Mouse (Mus musculus) adrenal gland, postnatal 14 days (tissue): ENCODE measurements at regions not wholly inside any gene's neighbourhood (a gene's known extent, or its start where the extent isn't known, plus 50 kb on each side); places are given as distances from the start of the nearest gene placed in this dataset.

ENCODE experiments used
- DNase-seq: peaks from one replicate; pipeline ENCODE4 v3.0.0; 2021; ENCODE audit warnings: mixed read lengths

DNA sequence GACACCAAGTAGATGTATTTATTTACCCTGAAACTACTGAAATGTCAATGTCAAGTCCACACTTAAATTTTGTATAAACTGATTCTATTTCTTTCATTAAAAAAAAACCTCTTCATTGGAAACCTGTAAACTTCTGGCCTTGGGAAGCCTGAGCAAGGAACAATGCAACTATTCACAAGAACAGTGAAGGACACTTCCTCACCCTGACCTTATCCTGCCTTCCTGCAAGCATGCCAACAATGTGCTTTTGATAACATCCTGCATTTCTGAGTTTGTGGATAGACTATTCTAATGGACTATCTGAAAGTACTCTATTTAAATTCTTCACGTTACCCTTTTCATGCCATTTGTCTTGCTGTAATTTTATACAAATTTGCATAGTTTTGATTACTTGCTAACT is 53.1 kb upstream of the Nabp1 start:
- DNase-seq, result peak; percentile 37

DNA sequence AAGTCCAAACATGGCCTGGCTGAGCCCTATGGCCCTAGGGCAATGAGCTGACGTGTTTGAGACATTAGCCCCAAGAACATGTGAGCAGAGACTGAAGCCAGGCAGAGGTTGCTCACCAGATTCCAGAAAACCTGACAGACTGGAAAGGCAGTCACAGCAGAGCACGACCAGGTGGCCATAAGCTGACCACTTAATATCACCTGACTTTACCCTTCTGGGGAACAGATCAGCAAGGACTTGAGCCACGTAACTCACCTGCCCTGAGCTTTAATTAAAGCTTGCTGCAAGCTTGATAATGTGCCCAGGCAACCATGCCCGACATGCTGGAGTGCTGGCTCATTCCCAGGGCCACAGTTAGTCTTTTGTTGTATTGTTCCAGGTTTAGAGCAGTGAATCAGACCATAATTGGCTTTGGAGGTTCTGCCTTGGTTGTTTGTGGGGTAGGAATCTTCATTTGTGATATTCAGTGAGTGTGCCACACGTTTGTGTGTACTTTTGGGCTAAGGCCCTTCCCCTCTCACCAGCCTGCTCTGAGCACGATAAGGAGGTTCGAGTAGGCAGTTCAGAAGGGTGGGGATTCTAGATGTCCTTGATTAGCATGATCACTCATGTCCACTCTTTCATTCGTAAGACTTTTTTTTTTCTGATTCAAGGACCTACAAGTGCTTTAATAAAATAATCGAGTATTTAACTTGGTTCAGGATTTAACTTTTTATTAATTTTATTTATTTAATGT is 52.1 kb upstream of the Nabp1 start:
- DNase-seq, result no peak

DNA sequence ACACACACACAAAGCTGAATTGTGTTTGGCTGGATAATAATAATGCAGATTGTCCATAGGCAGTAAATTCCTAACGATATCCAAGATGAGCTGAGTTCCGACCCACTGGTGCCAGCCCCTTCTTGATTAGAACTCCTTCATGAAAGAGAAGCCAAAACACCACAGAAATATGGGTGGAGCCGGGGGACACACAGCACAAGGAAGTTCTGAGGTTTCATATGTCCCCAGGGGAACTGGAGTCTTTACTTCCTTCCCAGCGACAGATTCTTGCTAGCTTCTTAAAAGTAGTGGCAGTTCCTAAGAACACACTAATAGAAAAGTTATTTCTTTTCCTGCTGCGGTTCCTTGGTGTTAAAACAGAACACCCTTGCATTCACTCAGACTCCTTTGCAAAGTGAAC is 51.4 kb upstream of the Nabp1 start:
- no peak for DNase-seq

DNA sequence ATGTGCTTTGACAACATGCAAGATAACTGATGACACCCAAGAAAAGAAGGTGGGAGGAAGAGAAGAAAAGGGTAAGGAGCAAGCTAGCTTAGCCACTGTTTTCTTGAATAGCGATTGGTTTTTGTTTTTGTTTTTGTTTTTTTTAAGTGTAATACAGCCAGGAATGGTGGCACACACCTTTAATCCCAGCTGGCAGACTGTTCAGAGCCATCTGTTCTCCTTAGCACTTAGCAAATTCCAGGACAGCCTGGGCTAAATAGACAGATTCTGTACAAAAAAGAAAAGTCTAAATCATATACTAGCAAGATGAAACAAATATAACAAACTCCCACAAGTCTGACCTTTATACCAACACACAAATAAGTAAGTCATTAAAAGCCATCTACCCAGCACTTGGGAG is 50.4 kb upstream of the Nabp1 start:
- DNase-seq, result no peak
